Mouse (Mus musculus) lung, embryonic 16.5 days (tissue): Measurements from ENCODE around the gene Fgfr2. TPM values are rescaled to one million over a fixed set of nuclear protein-coding genes. Genes with fewer than 3 reads are reported as not detected.

Experiments
- ATAC-seq: fragments of 200-750 bp; cut with Nextera tagmentation; 2 replicates; pipeline ENCODE4 v1.8.0; 2017; ENCODE audit warnings: low read depth, mild to moderate bottlenecking, moderate library complexity
- H3K27ac ChIP-seq: fragments of 300-500 bp; sonication (generic); 2 replicates; pipeline ENCODE4 v1.5.1; 2014; ENCODE audit warnings: mild to moderate bottlenecking, control low read depth, low read length
- H3K27me3 ChIP-seq: fragments of 300-500 bp; sonication (generic); 2 replicates; pipeline ENCODE4 v1.6.1; 2014; ENCODE audit warnings: low read depth, low read length, mixed read lengths; ENCODE audit not compliant: control insufficient read depth, insufficient read depth
- H3K36me3 ChIP-seq: fragments of 300-500 bp; sonication (generic); 2 replicates; pipeline ENCODE4 v1.6.1; 2014; ENCODE audit warnings: low read length; ENCODE audit not compliant: control insufficient read depth, insufficient read depth
- H3K4me1 ChIP-seq: fragments of 300-500 bp; sonication (generic); replicated peaks from 2 replicates; pipeline ENCODE4 v1.6.1; 2014; ENCODE audit warnings: low read length, mixed read lengths; ENCODE audit not compliant: control insufficient read depth, insufficient read depth
- H3K4me2 ChIP-seq: fragments of 300-500 bp; sonication (generic); 2 replicates; pipeline ENCODE4 v1.6.1; 2014; ENCODE audit warnings: low read depth, low read length, control low read depth
- H3K4me3 ChIP-seq: fragments of 300-500 bp; sonication (generic); 2 replicates; pipeline ENCODE4 v1.5.1; 2014; ENCODE audit warnings: mild to moderate bottlenecking, low read length, control low read depth
- H3K9ac ChIP-seq: fragments of 300-500 bp; sonication (generic); 2 replicates; pipeline ENCODE4 v1.6.1; 2014; ENCODE audit warnings: low read length, control low read depth
- H3K9me3 ChIP-seq: fragments of 300-500 bp; sonication (generic); 2 replicates; pipeline ENCODE4 v1.6.1; 2016; ENCODE audit warnings: low read length; ENCODE audit not compliant: control insufficient read depth
- WGBS: fragments of 180-500 bp; shearing (Covaris S2); extraction: QIAGEN DNeasy Blood & Tissue Kit; methylation state at CpG from one replicate; pipeline ENCODE4 v1.1.7; 2014; 5-methylcytosine and 5-hydroxymethylcytosine counted together
- polyA plus RNA-seq: library from polyadenylated mRNA; unstranded; fragments of >200 nt; fragmentation: Nextera tagmentation; extraction: Ambion mirVana; gene quantifications from 2 replicates; pipeline ENCODE4 v1.2.1, GENCODE M21; 2015

The Fgfr2 gene
- polyA plus RNA-seq, 1 experiment from 2014 or later: 175 TPM

DNA sequence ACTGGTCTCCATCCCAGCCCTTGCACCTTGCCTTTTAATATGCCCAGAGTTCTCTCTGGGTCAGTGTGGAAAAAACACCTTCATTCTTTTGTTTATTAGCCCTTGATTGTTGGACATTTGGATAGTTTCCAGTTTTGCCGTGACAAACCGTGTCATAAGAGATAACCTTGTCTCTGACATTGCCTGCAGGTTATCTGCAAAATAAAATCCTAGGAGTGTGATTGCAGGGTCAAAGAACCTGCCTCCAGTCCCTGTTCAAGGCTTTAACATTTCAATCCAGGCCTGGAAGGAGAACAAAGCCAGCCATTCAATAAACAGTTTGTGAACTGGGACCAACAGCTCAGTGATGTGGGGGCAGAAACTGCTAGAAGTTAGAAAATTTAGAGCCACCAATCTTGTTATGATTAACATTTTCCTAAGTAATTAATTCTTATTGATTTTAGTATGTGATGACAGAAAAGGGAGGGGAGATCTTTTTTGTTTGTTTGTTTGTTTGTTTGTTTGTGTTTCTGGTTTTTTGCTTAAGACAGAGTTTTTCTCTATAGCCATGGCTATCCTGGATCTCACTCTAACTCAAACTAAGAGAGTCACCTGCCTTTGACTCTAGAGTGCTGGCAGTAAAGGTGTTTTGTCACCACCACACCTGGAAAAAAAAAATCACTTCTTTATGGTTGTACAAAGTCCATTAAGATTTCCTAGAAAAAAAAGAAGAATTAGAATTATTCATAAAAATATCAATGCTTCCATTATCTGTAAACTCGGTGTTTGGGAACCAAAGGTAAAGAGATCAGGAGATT, 537.3 kb downstream of the Fgfr2 start:
- Histone ChIP-seq H3K4me1 (no peaks in the 10 kb centered on the region), H3K4me2 (no peak overlapping the region), H3K9me3 (no peaks in the 10 kb centered on the region), H3K9ac (no peak overlapping the region), H3K4me3 (no peak overlapping the region), H3K27ac (no peak overlapping the region), H3K27me3 (no peaks in the 10 kb centered on the region), H3K36me3 (no peaks in the 10 kb centered on the region)
- ATAC-seq: no peak
- WGBS: 42% methylated on average over 3 of the region's 3 CpGs

DNA sequence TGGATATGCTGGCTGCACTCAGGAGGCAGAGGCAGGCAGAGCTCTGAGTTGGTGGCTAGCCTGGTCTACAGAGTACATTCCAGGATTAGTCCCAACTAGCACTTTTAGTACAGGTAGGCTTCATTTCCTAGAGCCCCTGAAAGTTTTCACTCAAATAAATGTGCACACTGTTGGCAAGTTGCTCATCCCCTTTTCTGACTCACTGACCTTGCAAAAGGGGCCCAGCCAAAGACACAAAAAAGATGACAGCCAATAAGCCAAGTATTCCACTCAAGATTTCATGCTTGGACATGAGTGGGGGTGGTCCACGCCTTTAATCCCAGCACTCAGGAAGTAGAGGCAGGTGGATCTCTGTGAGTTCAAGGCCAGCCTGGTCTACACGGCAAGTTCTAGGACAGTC, 541.7 kb downstream of the Fgfr2 start:
- H3K4me3 ChIP-seq: no peak overlapping the region
- H3K4me2 ChIP-seq: no peak overlapping the region
- H3K9me3 ChIP-seq: no peaks in the 10 kb centered on the region
- H3K27ac ChIP-seq: no peak overlapping the region
- no peak for ATAC-seq
- H3K36me3 ChIP-seq: no peaks in the 10 kb centered on the region
- peaks cover 4% of the 10 kb centered on the region; the same call in 1 of the 2 replicates for H3K4me1 ChIP-seq
- no peak overlapping the region for H3K9ac ChIP-seq
- H3K27me3 ChIP-seq: no peaks in the 10 kb centered on the region
- WGBS: 80% methylated on average over 2 of the region's 2 CpGs

DNA sequence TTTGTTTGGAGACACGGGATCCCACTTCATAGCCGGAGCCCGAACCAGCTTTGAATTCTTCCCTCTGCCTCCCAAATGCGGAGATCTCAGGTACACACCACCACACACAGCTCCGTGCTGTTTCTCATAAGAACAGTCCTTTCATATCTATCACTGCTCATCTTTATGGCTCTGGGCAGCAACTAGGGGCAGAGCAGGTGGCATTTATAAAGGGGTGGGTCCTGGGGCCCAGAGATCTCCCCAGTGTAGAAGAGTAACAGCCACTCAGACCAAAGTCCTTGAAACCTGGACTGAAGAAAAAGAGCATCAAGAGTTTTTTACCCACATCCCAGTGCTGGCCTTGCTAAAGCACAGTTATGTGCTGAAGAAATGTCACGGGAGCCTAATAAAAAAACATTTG, 542.6 kb downstream of the Fgfr2 start:
- Histone ChIP-seq H3K36me3 (no peaks in the 10 kb centered on the region), H3K27ac (no peak overlapping the region), H3K4me3 (no peak overlapping the region), H3K9me3 (no peaks in the 10 kb centered on the region), H3K9ac (no peak overlapping the region), H3K4me2 (no peak overlapping the region), H3K27me3 (no peaks in the 10 kb centered on the region), H3K4me1 (peaks cover 4% of the 10 kb centered on the region; the same call in 1 of the 2 replicates)
- ATAC-seq: no peak
- 45% methylated on average over 6 of the region's 6 CpGs for WGBS

- Histone ChIP-seq H3K4me3 (peak overlapping the region; percentile 71; the same call in 1 of the 2 replicates), H3K27ac (peak overlapping the region; percentile 98; the same call in 1 of the 2 replicates), H3K4me2 (peak overlapping the region; percentile 56), H3K4me1 (peaks cover 22% of the 10 kb centered on the region), H3K36me3 (no peaks in the 10 kb centered on the region), H3K9ac (peak overlapping the region; percentile 49), H3K27me3 (no peaks in the 10 kb centered on the region), H3K9me3 (no peaks in the 10 kb centered on the region)
- 42% methylated on average over 4 of the region's 4 CpGs for WGBS
- ATAC-seq: no peak
Observed at GRCm38 (mm10) chr7:132576891-132577290, 546.3 kb downstream of the Fgfr2 start.

DNA sequence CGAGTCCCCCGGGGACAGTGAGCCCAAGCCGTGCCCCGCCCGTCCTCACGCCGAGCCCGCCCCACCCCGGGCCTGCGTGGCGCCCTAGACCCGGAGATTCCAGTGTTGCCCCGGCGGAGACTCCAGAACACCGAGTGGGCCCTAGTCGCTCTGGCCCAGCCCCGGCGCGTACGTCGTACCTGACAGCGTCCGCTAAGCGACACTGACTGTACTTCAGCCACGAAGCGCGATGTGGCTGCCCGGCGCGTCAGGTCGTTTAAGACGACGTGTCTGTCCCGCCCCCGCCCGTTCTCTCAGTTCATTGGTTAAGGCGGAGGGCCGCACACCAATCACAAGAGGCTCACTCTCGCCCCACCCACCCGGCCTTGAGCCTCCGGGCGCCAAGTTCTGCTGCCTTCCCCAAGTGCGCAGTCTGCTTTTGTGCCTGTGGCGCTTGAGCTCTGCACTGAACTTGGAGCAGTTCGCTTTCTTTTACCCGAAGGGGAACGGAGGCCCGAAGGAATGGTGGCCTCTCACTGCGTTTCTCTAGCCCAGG, 547.0 kb downstream of the Fgfr2 start, which contains the start of gene Oat:
Gene Oat, minus strand, starts transcription at position 283 of the 535 bp plus-strand sequence.
- Histone ChIP-seq H3K27me3 (no peaks in the 10 kb centered on the region), H3K36me3 (no peaks in the 10 kb centered on the region), H3K4me3 (peak within 1 kb of the TSS; percentile 71), H3K27ac (peak within 1 kb of the TSS; percentile 98), H3K4me2 (peak within 1 kb of the TSS; percentile 70), H3K4me1 (peaks cover 29% of the 10 kb centered on the region), H3K9ac (peak within 1 kb of the TSS; percentile 83), H3K9me3 (no peaks in the 10 kb centered on the region)
- WGBS: 2% methylated on average over 48 of the region's 49 CpGs
- peak; percentile 97 for ATAC-seq

- Histone ChIP-seq H3K27ac (peak overlapping the region; percentile 98), H3K27me3 (no peaks in the 10 kb centered on the region), H3K9me3 (no peaks in the 10 kb centered on the region), H3K4me3 (peak overlapping the region; percentile 71), H3K36me3 (no peaks in the 10 kb centered on the region), H3K4me1 (peaks cover 30% of the 10 kb centered on the region), H3K9ac (peak overlapping the region; percentile 83), H3K4me2 (peak overlapping the region; percentile 70)
- 0% methylated on average over 13 of the region's 13 CpGs for WGBS
- peak; percentile 92 for ATAC-seq
Observed at GRCm38 (mm10) chr7:132575623-132576022, 547.5 kb downstream of the Fgfr2 start.

- peaks cover 3% of the 10 kb centered on the region; the same call in 1 of the 2 replicates for H3K36me3 ChIP-seq
- ATAC-seq: no peak
- no peak overlapping the region for H3K9ac ChIP-seq
- no peak overlapping the region for H3K4me3 ChIP-seq
- H3K9me3 ChIP-seq: no peaks in the 10 kb centered on the region
- H3K4me1 ChIP-seq: peaks cover 33% of the 10 kb centered on the region
- 61% methylated on average over 5 of the region's 5 CpGs for WGBS
- H3K27ac ChIP-seq: 0 out of 2 replicates have a peak overlapping the region, but pooled peaks have one; percentile 17
- no peaks in the 10 kb centered on the region for H3K27me3 ChIP-seq
- no peak overlapping the region; the same call in 1 of the 2 replicates for H3K4me2 ChIP-seq
Observed at GRCm38 (mm10) chr7:132574646-132575045, 548.5 kb downstream of the Fgfr2 start.

DNA sequence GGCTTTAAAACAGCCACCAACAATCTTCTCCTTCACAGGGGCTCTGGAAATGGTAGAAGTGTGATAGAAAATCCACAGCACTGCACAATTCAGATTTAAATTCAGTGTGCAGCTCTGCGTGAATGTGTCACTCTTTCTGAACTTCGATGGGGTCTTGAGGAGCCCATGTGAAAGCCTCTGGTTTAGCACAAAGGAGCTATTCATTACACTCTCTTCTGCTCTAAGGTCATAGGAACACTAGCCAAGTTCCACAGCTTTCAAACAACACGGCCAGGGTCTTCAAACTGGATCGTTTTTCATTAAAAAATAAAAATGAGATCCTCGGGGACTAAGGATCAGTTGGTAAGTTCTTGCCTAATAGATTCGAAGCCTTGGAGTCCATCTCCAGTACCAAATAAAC, 549.9 kb downstream of the Fgfr2 start:
- no peak overlapping the region for H3K9ac ChIP-seq
- H3K4me1 ChIP-seq: peaks cover 33% of the 10 kb centered on the region
- H3K4me2 ChIP-seq: peak overlapping the region; percentile 4
- H3K9me3 ChIP-seq: no peaks in the 10 kb centered on the region
- no peak overlapping the region for H3K4me3 ChIP-seq
- H3K27ac ChIP-seq: peak overlapping the region; percentile 27; the same call in 1 of the 2 replicates
- H3K27me3 ChIP-seq: no peaks in the 10 kb centered on the region
- WGBS: 46% methylated on average over 6 of the region's 6 CpGs
- peaks cover 11% of the 10 kb centered on the region; the same call in 1 of the 2 replicates for H3K36me3 ChIP-seq
- no peak for ATAC-seq

DNA sequence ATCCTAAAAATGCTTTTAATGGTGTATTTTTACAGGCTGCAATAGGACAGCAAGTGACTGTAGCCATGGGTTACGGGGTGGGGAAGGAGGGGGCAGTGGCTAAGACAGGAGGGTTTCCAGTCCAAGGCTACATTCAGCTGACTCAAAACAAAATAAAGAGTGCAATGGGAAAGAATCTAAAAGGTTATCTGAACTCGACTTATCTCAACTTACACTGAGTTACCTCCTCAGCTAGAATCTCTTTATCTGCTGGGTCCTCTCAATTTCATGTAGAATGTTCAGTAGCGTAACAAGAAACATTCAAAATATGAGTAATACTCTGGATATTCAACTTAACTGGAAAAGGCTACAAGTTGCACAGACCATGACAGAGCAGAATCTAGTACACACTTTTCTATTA, 550.4 kb downstream of the Fgfr2 start:
- no peak for ATAC-seq
- Histone ChIP-seq H3K4me1 (peaks cover 33% of the 10 kb centered on the region), H3K9ac (peak overlapping the region; percentile 34; the same call in 1 of the 2 replicates), H3K36me3 (peaks cover 15% of the 10 kb centered on the region), H3K4me3 (no peak overlapping the region), H3K27ac (peak overlapping the region; percentile 27; the same call in 1 of the 2 replicates), H3K4me2 (peak overlapping the region; percentile 4; the same call in 1 of the 2 replicates), H3K27me3 (no peaks in the 10 kb centered on the region), H3K9me3 (no peaks in the 10 kb centered on the region)
- WGBS: 46% methylated on average over 3 of the region's 3 CpGs
